Mouse (Mus musculus): Measurements from ENCODE around the gene Fat2. TPM values are rescaled to one million over a fixed set of nuclear protein-coding genes. Genes with fewer than 3 reads are reported as not detected.
A peak's percentile ranks its signal among the peaks of the same experiment; 100 is the strongest.

The Fat2 gene
- polyA plus RNA-seq, 1 experiment from 2014 or later = 0.08 TPM

GRCm38 (mm10) chr11:55274756-55275155 lies 61.6 kb downstream of the Fat2 start:
- ATAC-seq (ENCODE audit: low FRiP score) = no peak
- Histone ChIP-seq H3K4me2 (replicated peaks; ENCODE audit: low read depth, low read length) (no peak overlapping the region), H3K9ac (ENCODE audit: low read depth, low read length) (no peak overlapping the region), H3K27me3 (ENCODE audit: control insufficient read depth, insufficient read depth, low read length) (no peaks in the 10 kb centered on the region), H3K4me1 (replicated peaks; ENCODE audit: control insufficient read depth, insufficient read depth, low read length) (no peaks in the 10 kb centered on the region), H3K36me3 (ENCODE audit: control insufficient read depth, insufficient read depth, low read length) (no peaks in the 10 kb centered on the region), H3K9me3 (ENCODE audit: control insufficient read depth, low read length) (no peaks in the 10 kb centered on the region), H3K4me3 (ENCODE audit: low read depth, low read length) (no peak overlapping the region), H3K27ac (ENCODE audit: low read depth, low read length) (no peak overlapping the region)
- no peak for DNase-seq (ENCODE audit: low spot score)
- 84% methylated on average over 6 of the region's 6 CpGs for WGBS

GRCm38 (mm10) chr11:55268580-55268979 lies 67.8 kb downstream of the Fat2 start:
- Histone ChIP-seq H3K36me3 (ENCODE audit: control insufficient read depth, insufficient read depth, low read length) (no peaks in the 10 kb centered on the region), H3K4me1 (replicated peaks; ENCODE audit: control insufficient read depth, insufficient read depth, low read length) (no peaks in the 10 kb centered on the region), H3K9me3 (ENCODE audit: control insufficient read depth, low read length) (no peaks in the 10 kb centered on the region), H3K9ac (ENCODE audit: low read depth, low read length) (no peak overlapping the region), H3K4me2 (replicated peaks; ENCODE audit: low read depth, low read length) (no peak overlapping the region), H3K27me3 (ENCODE audit: control insufficient read depth, insufficient read depth, low read length) (no peaks in the 10 kb centered on the region), H3K27ac (ENCODE audit: low read depth, low read length) (no peak overlapping the region), H3K4me3 (ENCODE audit: low read depth, low read length) (no peak overlapping the region)
- DNase-seq (ENCODE audit: low spot score) (no peak), ATAC-seq (ENCODE audit: low FRiP score) (no peak)
- 91% methylated on average over 6 of the region's 6 CpGs for WGBS

GRCm38 (mm10) chr11:55265647-55266046 lies 70.7 kb downstream of the Fat2 start:
- 49% methylated on average over 2 of the region's 2 CpGs for whole genome bisulfite sequencing
- Histone ChIP-seq H3K4me2 (replicated peaks; ENCODE audit: low read depth, low read length) (no peak overlapping the region), H3K9ac (ENCODE audit: low read depth, low read length) (no peak overlapping the region), H3K4me1 (replicated peaks; ENCODE audit: control insufficient read depth, insufficient read depth, low read length) (no peaks in the 10 kb centered on the region), H3K9me3 (ENCODE audit: control insufficient read depth, low read length) (no peaks in the 10 kb centered on the region), H3K27me3 (ENCODE audit: control insufficient read depth, insufficient read depth, low read length) (no peaks in the 10 kb centered on the region), H3K36me3 (ENCODE audit: control insufficient read depth, insufficient read depth, low read length) (no peaks in the 10 kb centered on the region), H3K27ac (ENCODE audit: low read depth, low read length) (no peak overlapping the region), H3K4me3 (ENCODE audit: low read depth, low read length) (no peak overlapping the region)
- no peak for ATAC-seq (ENCODE audit: low FRiP score)
- no peak for DNase-seq (ENCODE audit: low spot score)

DNA sequence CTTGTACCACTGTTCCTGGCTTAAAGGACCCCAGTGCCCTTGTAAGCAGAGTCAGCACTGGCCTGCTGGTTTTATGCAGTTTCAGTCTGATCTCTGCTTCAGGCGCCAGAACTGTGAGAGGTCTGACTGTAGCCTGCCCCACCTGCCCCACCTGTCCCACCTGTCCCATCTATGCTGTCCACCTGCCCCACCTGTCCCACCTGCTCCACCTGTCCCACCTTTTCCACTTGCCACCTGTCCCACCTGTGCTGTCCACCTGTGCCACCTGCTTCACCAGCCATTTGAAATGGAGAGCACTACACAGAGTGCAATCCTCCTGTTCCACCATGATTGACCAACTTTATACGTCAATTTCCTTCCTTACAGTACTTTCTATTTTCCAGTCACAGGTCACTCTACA lies 72.0 kb downstream of the Fat2 start:
- Histone ChIP-seq H3K9me3 (ENCODE audit: control insufficient read depth, low read length) (no peaks in the 10 kb centered on the region), H3K4me1 (replicated peaks; ENCODE audit: control insufficient read depth, insufficient read depth, low read length) (no peaks in the 10 kb centered on the region), H3K27me3 (ENCODE audit: control insufficient read depth, insufficient read depth, low read length) (no peaks in the 10 kb centered on the region), H3K36me3 (ENCODE audit: control insufficient read depth, insufficient read depth, low read length) (no peaks in the 10 kb centered on the region), H3K9ac (ENCODE audit: low read depth, low read length) (no peak overlapping the region), H3K4me2 (replicated peaks; ENCODE audit: low read depth, low read length) (no peak overlapping the region), H3K4me3 (ENCODE audit: low read depth, low read length) (no peak overlapping the region), H3K27ac (ENCODE audit: low read depth, low read length) (no peak overlapping the region)
- DNase-seq (ENCODE audit: low spot score) (no peak), ATAC-seq (ENCODE audit: low FRiP score) (no peak)
- WGBS = 82% methylated on average over 2 of the region's 2 CpGs

GRCm38 (mm10) chr11:55262000-55262399 lies 74.4 kb downstream of the Fat2 start:
- no peaks in the 10 kb centered on the region for H3K36me3 ChIP-seq (ENCODE audit: control insufficient read depth, insufficient read depth, low read length)
- no peaks in the 10 kb centered on the region for H3K27me3 ChIP-seq (ENCODE audit: control insufficient read depth, insufficient read depth, low read length)
- H3K4me2 ChIP-seq (replicated peaks; ENCODE audit: low read depth, low read length) = no peak overlapping the region
- no peak for ATAC-seq (ENCODE audit: low FRiP score)
- H3K4me3 ChIP-seq (ENCODE audit: low read depth, low read length) = no peak overlapping the region
- no peaks in the 10 kb centered on the region for H3K9me3 ChIP-seq (ENCODE audit: control insufficient read depth, low read length)
- H3K27ac ChIP-seq (ENCODE audit: low read depth, low read length) = no peak overlapping the region
- H3K9ac ChIP-seq (ENCODE audit: low read depth, low read length) = no peak overlapping the region
- WGBS = 75% methylated on average over 5 of the region's 5 CpGs
- H3K4me1 ChIP-seq (replicated peaks; ENCODE audit: control insufficient read depth, insufficient read depth, low read length) = no peaks in the 10 kb centered on the region
- no peak for DNase-seq (ENCODE audit: low spot score)

DNA sequence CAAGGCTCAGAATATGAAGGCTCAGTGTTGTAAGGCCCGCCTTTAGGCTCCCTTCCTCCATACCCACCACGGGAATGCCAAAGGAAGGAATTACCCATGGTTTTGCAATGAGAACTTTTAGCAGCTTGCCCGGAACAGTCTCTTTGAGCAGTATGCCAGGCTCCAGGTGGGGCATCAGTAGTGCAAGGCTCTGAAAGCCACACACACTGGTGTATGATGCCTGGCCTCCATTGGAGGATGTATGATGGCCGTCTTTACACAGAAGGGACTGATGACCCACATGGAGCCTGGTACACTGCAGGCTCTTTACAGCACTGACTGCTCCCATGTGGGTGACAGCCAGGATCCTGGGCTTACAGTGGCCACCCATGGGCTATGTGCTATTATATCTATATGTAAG lies 75.3 kb downstream of the Fat2 start:
- H3K27ac ChIP-seq (ENCODE audit: low read depth, low read length) = no peak overlapping the region
- H3K4me1 ChIP-seq (replicated peaks; ENCODE audit: control insufficient read depth, insufficient read depth, low read length) = no peaks in the 10 kb centered on the region
- H3K4me2 ChIP-seq (replicated peaks; ENCODE audit: low read depth, low read length) = no peak overlapping the region
- H3K36me3 ChIP-seq (ENCODE audit: control insufficient read depth, insufficient read depth, low read length) = no peaks in the 10 kb centered on the region
- H3K4me3 ChIP-seq (ENCODE audit: low read depth, low read length) = no peak overlapping the region
- H3K9ac ChIP-seq (ENCODE audit: low read depth, low read length) = no peak overlapping the region
- no peak for DNase-seq (ENCODE audit: low spot score)
- no peaks in the 10 kb centered on the region for H3K9me3 ChIP-seq (ENCODE audit: control insufficient read depth, low read length)
- 92% methylated on average over 4 of the region's 4 CpGs for WGBS
- ATAC-seq (ENCODE audit: low FRiP score) = no peak
- no peaks in the 10 kb centered on the region for H3K27me3 ChIP-seq (ENCODE audit: control insufficient read depth, insufficient read depth, low read length)

- ATAC-seq (ENCODE audit: low FRiP score) = no peak
- 91% methylated on average over 9 of the region's 9 CpGs for WGBS
- no peak for DNase-seq (ENCODE audit: low spot score)
Measured at GRCm38 (mm10) chr11:55253391-55253790, 83.0 kb downstream of the Fat2 start.

GRCm38 (mm10) chr11:55250527-55250926 lies 85.8 kb downstream of the Fat2 start:
- 79% methylated on average over 6 of the region's 6 CpGs for WGBS
- Histone ChIP-seq H3K4me3 (ENCODE audit: low read depth, low read length) (no peak overlapping the region), H3K27ac (ENCODE audit: low read depth, low read length) (no peak overlapping the region), H3K27me3 (ENCODE audit: control insufficient read depth, insufficient read depth, low read length) (no peaks in the 10 kb centered on the region), H3K9me3 (ENCODE audit: control insufficient read depth, low read length) (no peaks in the 10 kb centered on the region), H3K9ac (ENCODE audit: low read depth, low read length) (no peak overlapping the region), H3K36me3 (ENCODE audit: control insufficient read depth, insufficient read depth, low read length) (no peaks in the 10 kb centered on the region), H3K4me1 (replicated peaks; ENCODE audit: control insufficient read depth, insufficient read depth, low read length) (no peaks in the 10 kb centered on the region), H3K4me2 (replicated peaks; ENCODE audit: low read depth, low read length) (no peak overlapping the region)
- DNase-seq (ENCODE audit: low spot score) = no peak
- ATAC-seq (ENCODE audit: low FRiP score) = no peak

More at GRCm38 (mm10) chr11:55253391-55253790, 83.0 kb downstream of the Fat2 start:
- Histone ChIP-seq H3K27ac (ENCODE audit: low read depth, low read length) (no peak overlapping the region), H3K4me3 (ENCODE audit: low read depth, low read length) (no peak overlapping the region), H3K4me1 (replicated peaks; ENCODE audit: control insufficient read depth, insufficient read depth, low read length) (no peaks in the 10 kb centered on the region), H3K27me3 (ENCODE audit: control insufficient read depth, insufficient read depth, low read length) (no peaks in the 10 kb centered on the region), H3K4me2 (replicated peaks; ENCODE audit: low read depth, low read length) (no peak overlapping the region), H3K36me3 (ENCODE audit: control insufficient read depth, insufficient read depth, low read length) (no peaks in the 10 kb centered on the region), H3K9ac (ENCODE audit: low read depth, low read length) (no peak overlapping the region), H3K9me3 (ENCODE audit: control insufficient read depth, low read length) (no peaks in the 10 kb centered on the region)

DNA sequence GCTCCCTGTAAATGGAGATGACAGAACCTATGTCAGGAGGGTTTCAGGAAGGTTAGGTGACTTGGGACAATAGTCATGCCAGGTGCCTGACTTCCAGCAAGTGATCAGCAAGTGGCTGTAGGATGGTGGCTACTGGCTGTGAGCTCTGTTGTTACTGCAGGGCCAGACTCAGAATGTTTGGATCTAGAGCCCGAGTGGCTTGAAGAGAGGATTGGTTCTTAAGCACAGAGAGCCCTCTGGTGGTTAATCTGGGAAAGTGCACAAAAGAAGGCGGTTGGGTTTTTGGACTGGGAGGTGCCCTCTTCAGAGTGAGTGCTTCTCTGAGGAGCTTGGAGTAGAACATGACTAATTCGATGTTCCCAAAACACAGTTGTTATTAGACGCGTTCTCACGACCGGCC lies 95.8 kb downstream of the Fat2 start:
- no peaks in the 10 kb centered on the region for H3K9me3 ChIP-seq (ENCODE audit: control insufficient read depth, low read length)

More for the DNA sequence above, 95.8 kb downstream of the Fat2 start:
- Histone ChIP-seq H3K36me3 (ENCODE audit: control insufficient read depth, insufficient read depth, low read length) (no peaks in the 10 kb centered on the region), H3K9ac (ENCODE audit: low read depth, low read length) (no peak overlapping the region), H3K27me3 (ENCODE audit: control insufficient read depth, insufficient read depth, low read length) (no peaks in the 10 kb centered on the region), H3K27ac (ENCODE audit: low read depth, low read length) (no peak overlapping the region), H3K4me3 (ENCODE audit: low read depth, low read length) (no peak overlapping the region), H3K4me1 (replicated peaks; ENCODE audit: control insufficient read depth, insufficient read depth, low read length) (no peaks in the 10 kb centered on the region), H3K4me2 (replicated peaks; ENCODE audit: low read depth, low read length) (no peak overlapping the region)
- DNase-seq (ENCODE audit: low spot score) = peak; percentile 69
- 74% methylated on average over 7 of the region's 7 CpGs for WGBS
- ATAC-seq (ENCODE audit: low FRiP score) = no peak

Measured in hindbrain, embryonic 11.5 days (tissue).